Mouse (Mus musculus): Measurements from ENCODE around the gene Akt1. TPM values are rescaled to one million over a fixed set of nuclear protein-coding genes. Genes with fewer than 3 reads are reported as not detected.
A peak's percentile ranks its signal among the peaks of the same experiment; 100 is the strongest.

The Akt1 gene
- 75.1 and 86.0 TPM in 2 replicates for polyA plus RNA-seq (2015; fragmentation: Nextera tagmentation; extraction: Ambion mirVana)

- under 1% methylated on average over 56 of the region's 70 CpGs for WGBS
- peaks cover 24% of the 10 kb centered on the region for H3K36me3 ChIP-seq
- peaks cover 5% of the 10 kb centered on the region for H3K27me3 ChIP-seq
- peak within 1 kb of the TSS; percentile 98 for H3K4me3 ChIP-seq
- H3K9me3 ChIP-seq: no peaks in the 10 kb centered on the region
- peak within 1 kb of the TSS; percentile 96 for H3K27ac ChIP-seq
- H3K4me1 ChIP-seq: peaks cover 72% of the 10 kb centered on the region
- H3K4me2 ChIP-seq: peak within 1 kb of the TSS; percentile 87
- peak; percentile 59; the same call in 1 of the 2 replicates for ATAC-seq (ENCODE audit: insufficient number of reproducible peaks, low FRiP score, low TSS enrichment, low read depth)
- H3K9ac ChIP-seq: peak within 1 kb of the TSS; percentile 99
These were observed at the start of gene Akt1 for GRCm38 (mm10) chr12:112674132-112675011. Gene Akt1, minus strand, starts transcription at chr12:112674884.

GRCm38 (mm10) chr12:112724077-112724805, 49.6 kb upstream of the Akt1 start:
- no peaks in the 10 kb centered on the region for H3K27me3 ChIP-seq
- no peak overlapping the region for H3K4me2 ChIP-seq
- no peak overlapping the region for H3K9ac ChIP-seq
- WGBS: 74% methylated on average over 11 of the region's 11 CpGs
- H3K27ac ChIP-seq: no peak overlapping the region
- no peaks in the 10 kb centered on the region for H3K9me3 ChIP-seq
- no peak overlapping the region for H3K4me3 ChIP-seq
- no peak for ATAC-seq (ENCODE audit: insufficient number of reproducible peaks, low FRiP score, low TSS enrichment, low read depth)
- H3K4me1 ChIP-seq: peaks cover 51% of the 10 kb centered on the region
- H3K36me3 ChIP-seq: peaks cover 24% of the 10 kb centered on the region

GRCm38 (mm10) chr12:112723445-112723844, 48.8 kb upstream of the Akt1 start:
- no peaks in the 10 kb centered on the region for H3K9me3 ChIP-seq
- H3K27ac ChIP-seq: 0 out of 2 replicates have a peak overlapping the region, but pooled peaks have one; percentile 84
- peaks cover 21% of the 10 kb centered on the region for H3K36me3 ChIP-seq
- no peak for ATAC-seq (ENCODE audit: insufficient number of reproducible peaks, low FRiP score, low TSS enrichment, low read depth)
- 86% methylated on average over 6 of the region's 6 CpGs for WGBS
- peak overlapping the region; percentile 91 for H3K4me3 ChIP-seq
- H3K4me2 ChIP-seq: peak overlapping the region; percentile 90
- H3K9ac ChIP-seq: peak overlapping the region; percentile 72; the same call in 1 of the 2 replicates
- no peaks in the 10 kb centered on the region for H3K27me3 ChIP-seq
- H3K4me1 ChIP-seq: peaks cover 49% of the 10 kb centered on the region

GRCm38 (mm10) chr12:112723028-112723330, 48.3 kb upstream of the Akt1 start:
- peak overlapping the region; percentile 84; the same call in 1 of the 2 replicates for H3K27ac ChIP-seq
- 13% methylated on average over 5 of the region's 5 CpGs for WGBS
- H3K4me1 ChIP-seq: peaks cover 46% of the 10 kb centered on the region
- peak overlapping the region; percentile 90 for H3K4me2 ChIP-seq
- no peaks in the 10 kb centered on the region for H3K27me3 ChIP-seq
- peaks cover 21% of the 10 kb centered on the region for H3K36me3 ChIP-seq
- no peak for ATAC-seq (ENCODE audit: insufficient number of reproducible peaks, low FRiP score, low TSS enrichment, low read depth)
- peak overlapping the region; percentile 72 for H3K9ac ChIP-seq
- peak overlapping the region; percentile 91 for H3K4me3 ChIP-seq
- H3K9me3 ChIP-seq: no peaks in the 10 kb centered on the region

- peaks cover 16% of the 10 kb centered on the region for H3K36me3 ChIP-seq
- H3K9me3 ChIP-seq: no peaks in the 10 kb centered on the region
- 1% methylated on average over 60 of the region's 75 CpGs for WGBS
- H3K4me1 ChIP-seq: peaks cover 42% of the 10 kb centered on the region
- peak overlapping the region; percentile 72 for H3K9ac ChIP-seq
- H3K27ac ChIP-seq: peak overlapping the region; percentile 84
- peak overlapping the region; percentile 91 for H3K4me3 ChIP-seq
- H3K27me3 ChIP-seq: no peaks in the 10 kb centered on the region
- ATAC-seq (ENCODE audit: insufficient number of reproducible peaks, low FRiP score, low TSS enrichment, low read depth): peak; percentile 57; the same call in 1 of the 2 replicates
- H3K4me2 ChIP-seq: peak overlapping the region; percentile 90
These were observed 47.8 kb upstream of the Akt1 start for GRCm38 (mm10) chr12:112722240-112723027.

GRCm38 (mm10) chr12:112721424-112722239, 46.9 kb upstream of the Akt1 start:
- H3K4me3 ChIP-seq: peak overlapping the region; percentile 91
- peaks cover 13% of the 10 kb centered on the region for H3K36me3 ChIP-seq
- peak overlapping the region; percentile 84 for H3K27ac ChIP-seq
- H3K4me2 ChIP-seq: peak overlapping the region; percentile 90
- H3K27me3 ChIP-seq: no peaks in the 10 kb centered on the region
- H3K9me3 ChIP-seq: no peaks in the 10 kb centered on the region
- peak; percentile 41; the same call in 1 of the 2 replicates for ATAC-seq (ENCODE audit: insufficient number of reproducible peaks, low FRiP score, low TSS enrichment, low read depth)
- H3K4me1 ChIP-seq: peaks cover 40% of the 10 kb centered on the region
- WGBS: 3% methylated on average over 59 of the region's 69 CpGs
- peak overlapping the region; percentile 72 for H3K9ac ChIP-seq

- Histone ChIP-seq H3K4me2 (peak overlapping the region; percentile 90), H3K9me3 (no peaks in the 10 kb centered on the region), H3K27ac (peak overlapping the region; percentile 84), H3K4me1 (peaks cover 36% of the 10 kb centered on the region), H3K27me3 (no peaks in the 10 kb centered on the region), H3K36me3 (peaks cover 9% of the 10 kb centered on the region; the same call in 1 of the 2 replicates), H3K4me3 (peak overlapping the region; percentile 91), H3K9ac (0 out of 2 replicates have a peak overlapping the region, but pooled peaks have one; percentile 14)
- no peak for ATAC-seq (ENCODE audit: insufficient number of reproducible peaks, low FRiP score, low TSS enrichment, low read depth)
- 43% methylated on average over 12 of the region's 12 CpGs for WGBS
These were observed 46.3 kb upstream of the Akt1 start for GRCm38 (mm10) chr12:112720890-112721423.

GRCm38 (mm10) chr12:112720216-112720615, 45.5 kb upstream of the Akt1 start, which contains the start of gene Cep170b:
Gene Cep170b, plus strand, starts transcription at chr12:112720455.
- WGBS: 70% methylated on average over 6 of the region's 6 CpGs
- 0 out of 2 replicates have a peak within 1 kb of the TSS, but pooled peaks have one; percentile 14 for H3K9ac ChIP-seq

GRCm38 (mm10) chr12:112718995-112719394, 44.3 kb upstream of the Akt1 start:
- Histone ChIP-seq H3K4me3 (no peak overlapping the region), H3K36me3 (no peaks in the 10 kb centered on the region), H3K4me1 (peaks cover 31% of the 10 kb centered on the region), H3K27ac (no peak overlapping the region), H3K4me2 (no peak overlapping the region), H3K9me3 (no peaks in the 10 kb centered on the region), H3K9ac (no peak overlapping the region), H3K27me3 (no peaks in the 10 kb centered on the region)
- WGBS: 44% methylated on average over 5 of the region's 5 CpGs
- ATAC-seq (ENCODE audit: insufficient number of reproducible peaks, low FRiP score, low TSS enrichment, low read depth): no peak

More at GRCm38 (mm10) chr12:112720216-112720615, 45.5 kb upstream of the Akt1 start, which contains the start of gene Cep170b:
- Histone ChIP-seq H3K4me1 (peaks cover 34% of the 10 kb centered on the region), H3K4me3 (peak within 1 kb of the TSS; percentile 91), H3K9me3 (no peaks in the 10 kb centered on the region), H3K4me2 (peak within 1 kb of the TSS; percentile 90), H3K27ac (peak within 1 kb of the TSS; percentile 84), H3K27me3 (no peaks in the 10 kb centered on the region), H3K36me3 (peaks cover 6% of the 10 kb centered on the region; the same call in 1 of the 2 replicates)
- ATAC-seq (ENCODE audit: insufficient number of reproducible peaks, low FRiP score, low TSS enrichment, low read depth): no peak

GRCm38 (mm10) chr12:112717140-112717539, 42.5 kb upstream of the Akt1 start:
- no peak overlapping the region for H3K4me2 ChIP-seq
- H3K9me3 ChIP-seq: no peaks in the 10 kb centered on the region
- H3K27ac ChIP-seq: no peak overlapping the region
- ATAC-seq (ENCODE audit: insufficient number of reproducible peaks, low FRiP score, low TSS enrichment, low read depth): no peak
- H3K36me3 ChIP-seq: no peaks in the 10 kb centered on the region
- H3K27me3 ChIP-seq: no peaks in the 10 kb centered on the region
- H3K9ac ChIP-seq: no peak overlapping the region
- 28% methylated on average over 7 of the region's 7 CpGs for WGBS
- no peak overlapping the region for H3K4me3 ChIP-seq
- H3K4me1 ChIP-seq: peaks cover 20% of the 10 kb centered on the region
